Mouse (Mus musculus) layer of hippocampus, adult 18-20 months (tissue): Measurements from ENCODE around the gene Tmem120a. TPM values are rescaled to one million over a fixed set of nuclear protein-coding genes. Genes with fewer than 3 reads are reported as not detected.

Source experiments
- DNase-seq, 2 experiments: peaks; one replicate each; pipeline ENCODE4 v3.0.0; 2022; ENCODE audit warnings: low spot score in 2 of 2
- total RNA-seq, 2 experiments: library from RNA; stranded (reverse); gene quantifications; 2 replicates each; pipeline ENCODE4 v1.2.3; 2021

Gene Tmem120a
- total RNA-seq, 2 experiments from 2014 or later = 16.0 to 18.1 TPM

GRCm38 (mm10) chr5:135734057-135734680 lies 10.1 kb downstream of the Tmem120a start:
- no peak for DNase-seq

DNA sequence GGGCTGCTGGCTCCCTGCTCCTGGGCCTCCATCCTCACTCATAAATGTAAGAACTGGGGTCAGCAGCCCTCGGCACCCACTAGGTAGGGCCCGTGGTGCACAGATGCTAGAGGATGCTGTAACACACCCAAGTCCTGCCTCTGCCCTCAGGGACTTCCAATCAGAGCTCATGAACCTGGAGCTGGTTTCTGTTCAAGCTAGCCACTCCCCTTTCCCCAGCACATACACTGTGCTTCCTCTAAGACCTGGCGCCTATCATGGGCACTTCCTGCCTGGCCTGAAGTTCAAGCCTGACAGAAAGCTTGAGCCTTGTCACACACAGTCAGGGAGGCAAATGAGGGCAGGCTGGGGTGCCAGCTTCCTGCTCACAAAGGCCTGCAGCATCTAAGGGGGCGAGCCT lies 11.2 kb downstream of the Tmem120a start:
- DNase-seq = no peak

DNA sequence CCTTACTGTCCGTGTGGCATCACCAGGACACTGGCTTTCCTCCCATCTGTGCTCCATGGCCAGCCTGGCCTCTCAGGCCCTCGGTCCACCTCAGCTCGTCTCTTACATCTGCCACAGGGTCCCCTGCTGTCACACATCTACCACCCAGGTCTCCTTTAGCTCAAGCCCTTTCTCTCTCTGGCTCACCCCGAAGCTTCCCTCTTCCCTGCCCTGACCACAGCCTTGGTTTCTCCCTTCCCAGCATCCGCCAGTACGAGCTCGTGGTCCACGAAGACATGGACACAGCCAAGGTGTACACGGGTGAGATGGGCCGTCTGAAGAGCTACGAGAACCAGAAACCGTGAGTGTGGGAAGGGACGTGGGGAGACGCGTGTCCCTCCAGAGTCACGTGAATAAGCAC lies 12.9 kb downstream of the Tmem120a start:
- no peak for DNase-seq

- no peak for DNase-seq
These were observed 13.3 kb downstream of the Tmem120a start for GRCm38 (mm10) chr5:135730916-135731315.

DNA sequence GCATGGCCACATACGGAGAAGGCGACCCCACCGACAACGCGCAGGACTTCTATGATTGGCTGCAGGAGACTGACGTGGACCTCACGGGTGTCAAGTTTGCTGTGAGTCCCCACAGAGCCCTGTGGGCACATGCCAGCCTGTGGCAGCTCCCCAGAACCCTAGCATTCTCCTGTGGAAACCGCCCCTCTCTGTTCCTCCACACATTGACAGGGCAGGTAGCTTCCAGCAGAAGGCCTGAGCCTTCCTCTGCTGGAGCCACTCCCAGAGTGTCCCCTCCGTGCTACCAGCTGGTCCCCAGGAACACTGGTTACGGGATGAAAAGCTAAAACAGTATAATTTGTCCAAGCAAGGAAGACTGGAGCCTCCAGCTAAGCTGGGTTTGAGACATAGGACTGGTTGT lies 14.0 kb downstream of the Tmem120a start:
- DNase-seq = no peak

DNA sequence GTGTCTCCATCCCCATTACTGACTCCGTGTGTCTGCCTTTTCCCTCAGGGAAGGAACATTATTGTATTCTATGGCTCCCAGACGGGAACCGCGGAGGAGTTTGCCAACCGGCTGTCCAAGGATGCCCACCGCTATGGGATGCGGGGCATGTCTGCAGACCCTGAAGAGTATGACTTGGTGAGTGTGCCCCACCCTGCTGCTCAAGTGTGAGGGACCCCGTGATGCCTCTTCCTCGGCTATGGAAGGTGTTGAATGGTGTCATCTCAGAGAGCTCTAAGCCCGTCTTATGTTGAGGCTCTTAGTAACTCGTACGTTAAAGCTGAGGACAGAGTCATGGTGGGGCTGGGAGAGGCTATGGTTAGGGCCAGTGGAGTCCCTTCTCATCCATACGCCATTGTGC lies 14.9 kb downstream of the Tmem120a start:
- DNase-seq = no peak

GRCm38 (mm10) chr5:135728361-135728760 lies 15.9 kb downstream of the Tmem120a start:
- no peak for DNase-seq

DNA sequence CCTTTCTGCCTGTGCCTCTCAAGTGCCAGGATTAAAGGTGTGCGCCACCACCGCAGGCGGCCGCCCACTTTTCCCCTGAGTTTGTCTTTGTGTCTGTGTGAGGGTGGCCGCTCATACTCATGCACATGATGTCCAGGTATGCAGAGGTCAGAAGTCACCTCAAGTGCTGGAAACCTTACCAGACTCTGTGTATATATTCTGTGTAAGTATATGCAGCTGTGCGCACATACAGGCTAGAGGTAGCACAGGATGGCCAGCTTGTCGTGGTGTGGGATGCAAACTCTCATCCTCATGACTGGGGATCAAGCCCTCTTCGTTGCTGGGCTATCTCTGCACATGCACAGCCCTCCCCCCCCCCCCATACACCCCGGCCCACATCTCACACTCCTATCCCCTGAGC lies 16.4 kb downstream of the Tmem120a start:
- DNase-seq = no peak

- no peak for DNase-seq
These were observed 17.5 kb downstream of the Tmem120a start for GRCm38 (mm10) chr5:135726641-135727346.

- DNase-seq = no peak
These were observed 18.3 kb downstream of the Tmem120a start for GRCm38 (mm10) chr5:135725991-135726390.

DNA sequence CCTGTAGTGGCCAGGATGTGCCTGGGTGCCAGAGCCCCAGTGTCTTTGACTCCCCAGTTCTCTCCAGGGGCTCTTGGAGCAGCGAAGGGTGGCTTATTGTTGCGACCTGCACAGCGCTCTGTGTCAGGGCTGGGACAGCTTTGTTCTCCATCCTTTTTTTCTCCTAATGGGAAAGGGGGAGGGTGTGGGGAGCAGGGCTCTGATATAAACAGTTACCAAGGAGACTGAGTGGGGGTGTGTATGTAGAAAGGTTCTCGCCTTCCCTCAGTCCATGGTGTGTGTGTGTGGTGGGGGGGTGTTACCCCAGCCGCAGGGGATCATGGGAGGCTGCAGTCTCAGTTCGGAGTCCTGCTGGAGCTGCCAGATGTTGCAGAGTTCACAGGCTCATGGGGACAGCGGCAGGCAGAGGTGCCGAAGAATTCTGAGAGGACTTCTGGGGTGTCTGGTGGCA lies 18.8 kb downstream of the Tmem120a start:
- DNase-seq = peak; percentile 63 to 77

GRCm38 (mm10) chr5:135724536-135725322 lies 19.5 kb downstream of the Tmem120a start:
- no peak for DNase-seq

- DNase-seq = no peak
These were observed 21.0 kb downstream of the Tmem120a start for GRCm38 (mm10) chr5:135723165-135723751.

- DNase-seq = peak in 1 of 2 experiments; percentile 71
These were observed 22.1 kb downstream of the Tmem120a start for GRCm38 (mm10) chr5:135722121-135722520.

- DNase-seq = no peak
These were observed 23.2 kb downstream of the Tmem120a start for GRCm38 (mm10) chr5:135721076-135721475.

DNA sequence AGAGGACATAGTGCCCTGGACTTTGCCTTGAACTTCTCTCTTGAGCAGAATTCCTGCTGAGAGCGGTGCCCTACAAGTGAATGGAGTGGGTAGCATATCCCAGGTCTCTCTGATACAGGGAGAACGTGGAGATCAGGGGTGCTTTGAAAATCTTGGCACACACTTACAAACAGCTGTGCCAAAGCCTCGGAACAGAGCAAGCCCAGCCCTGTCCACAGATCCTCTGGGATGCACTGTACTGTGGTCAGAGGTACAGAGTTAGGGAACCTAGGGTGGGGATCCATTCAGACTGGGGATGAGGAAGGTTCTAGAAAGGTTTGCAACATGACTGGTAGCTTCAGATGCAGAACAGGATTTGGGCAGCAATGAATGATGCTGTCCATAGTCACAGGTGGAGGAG lies 24.1 kb downstream of the Tmem120a start:
- DNase-seq = no peak

DNA sequence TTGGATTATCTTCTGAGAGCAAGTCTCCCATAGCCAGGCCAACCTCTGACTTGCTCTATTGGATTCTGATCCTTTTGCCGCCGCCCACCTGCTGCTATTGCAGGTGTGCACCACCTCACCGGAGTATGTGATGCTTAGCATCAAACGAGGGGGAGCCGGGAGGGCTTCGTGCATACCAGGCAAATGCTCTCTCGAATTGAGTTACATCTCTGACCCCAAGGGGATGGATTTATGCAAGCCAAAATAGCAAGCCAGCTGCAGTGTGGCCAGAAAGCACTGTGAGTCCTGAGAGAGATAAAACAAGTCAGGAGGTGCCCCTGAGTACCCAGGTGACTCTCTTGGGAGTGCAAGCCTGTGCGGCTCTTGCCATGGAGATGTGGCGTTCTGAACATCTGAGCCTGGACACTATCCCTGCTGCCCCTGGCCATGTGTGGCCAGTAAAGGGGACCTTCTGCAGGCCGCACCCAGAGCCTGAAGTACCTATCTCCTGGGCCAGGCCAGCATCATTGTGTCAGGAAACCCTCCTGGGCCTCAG lies 24.6 kb downstream of the Tmem120a start:
- DNase-seq = no peak

DNA sequence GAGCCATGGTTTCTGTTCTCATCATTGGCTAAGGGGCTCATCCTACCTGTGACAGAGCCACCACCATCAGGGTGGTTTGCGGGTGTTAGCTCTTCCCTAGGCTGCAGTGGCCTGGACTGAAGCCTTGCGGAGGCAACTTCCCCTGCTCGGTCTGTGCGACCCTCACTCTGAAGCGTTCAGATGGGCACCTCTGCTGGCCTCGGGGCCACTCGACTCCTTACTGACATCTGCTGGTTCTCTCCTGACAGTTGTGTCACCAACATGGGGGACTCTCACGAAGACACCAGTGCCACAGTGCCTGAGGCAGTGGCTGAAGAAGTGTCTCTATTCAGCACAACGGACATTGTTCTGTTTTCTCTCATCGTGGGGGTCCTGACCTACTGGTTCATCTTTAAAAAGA lies 28.6 kb downstream of the Tmem120a start:
- no peak for DNase-seq

GRCm38 (mm10) chr5:135713441-135714218 lies 30.6 kb downstream of the Tmem120a start:
- DNase-seq = peak in 1 of 2 experiments; percentile 65

- peak; percentile 59 to 87 for DNase-seq
These were observed 31.4 kb downstream of the Tmem120a start for GRCm38 (mm10) chr5:135712803-135713202.
